ENCODE assay signal across 12 mouse cellular contexts in the genomic region with DNA sequence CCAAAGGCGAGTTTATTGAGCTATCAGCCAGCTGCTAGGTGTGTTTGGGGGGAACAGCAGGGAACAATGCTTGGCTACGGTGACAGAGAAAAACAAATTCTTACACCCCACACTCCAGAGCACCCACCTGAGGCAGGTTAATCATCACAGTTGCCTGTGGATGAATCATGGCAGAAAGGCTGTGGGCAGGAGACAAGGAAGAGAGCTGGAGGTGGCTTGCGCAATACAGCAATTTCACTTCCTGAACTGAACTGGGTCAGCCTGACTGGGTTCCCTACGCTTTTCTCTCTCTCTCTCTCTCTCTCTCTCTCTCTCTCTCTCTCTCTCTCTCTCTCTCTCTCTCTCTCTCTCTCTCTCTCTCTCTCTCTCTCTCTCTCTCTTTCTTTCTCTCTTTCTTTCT.
DNase-seq lines count a peak whose midpoint lies in the region; ATAC-seq and TF ChIP-seq lines count a peak whose summit lies in the region.
"Had no signal": no experiment of that assay in that cellular context is flagged by ENCODE, and none has a peak within 500 bp of the region (broad histone marks: within the 10 kb centered on the region; RNA-seq: fewer than 3 reads in every experiment).

No protein-coding gene starts in this region.

- no peak for TF ChIP-seq EP300 in liver, embryonic 14.5 days (IDR thresholded peaks at IDR 0.05; ENCODE audit: low read depth)

- H3K4me1 ChIP-seq in liver, embryonic 14.5 days (replicated peaks; ENCODE audit: control insufficient read depth in 2 of 2, insufficient read depth in 2 of 2, low read length in 1 of 2): 0 out of 4 replicates have a peak, but pooled peaks cover 0 to 3% of the 10 kb centered on the region in 2 experiments
- peaks cover 3% of the 10 kb centered on the region for H3K4me1 ChIP-seq in intestine, embryonic 16.5 days (ENCODE audit: control insufficient read depth, insufficient read depth, low read length)
- H3K4me1 ChIP-seq: embryonic facial prominence, embryonic 12.5 days; liver, embryonic 15.5 days had no signal

- intact Hi-C loops in heart, postnatal 14 days (cut with DNase I): no loop called here

- no peak overlapping the region for H3K27ac ChIP-seq in liver, embryonic 14.5 days
- H3K27ac ChIP-seq in intestine, embryonic 16.5 days (ENCODE audit: low read length): no peak overlapping the region
- H3K27ac ChIP-seq: embryonic facial prominence, embryonic 12.5 days; liver, embryonic 15.5 days had no signal

- 39% methylated on average over 4 of the region's 4 CpGs for WGBS in liver, embryonic 14.5 days (ENCODE audit: insufficient replicate concordance)
- WGBS in intestine, embryonic 16.5 days: 53% methylated on average over 4 of the region's 4 CpGs

- no peaks in the 10 kb centered on the region for H3K27me3 ChIP-seq in liver, embryonic 14.5 days (ENCODE audit: control insufficient read depth, insufficient read depth, low read length)
- 0 out of 2 replicates have a peak, but pooled peaks cover under 1% of the 10 kb centered on the region for H3K27me3 ChIP-seq in intestine, embryonic 16.5 days (replicated peaks; ENCODE audit: control insufficient read depth, insufficient read depth, low read length)
- H3K27me3 ChIP-seq: liver, embryonic 15.5 days had no signal

- peak; percentile 5 to 7 (median 7) for DNase-seq in liver, embryonic 14.5 days (ENCODE audit: low read depth in 3 of 3, low spot score in 3 of 3)
- no peak for DNase-seq in liver
- peak; percentile 43 for DNase-seq in adrenal gland, postnatal 14 days
- no peak for DNase-seq in embryo, embryonic 11 days
- no peak for DNase-seq in heart, postnatal 14 days
- DNase-seq in kidney, adult 9 months: no peak
- DNase-seq: heart, postnatal 36 days; kidney, postnatal 25 days had no signal

- H3K9ac ChIP-seq in liver, embryonic 14.5 days (replicated peaks): no peak overlapping the region
- H3K9ac ChIP-seq in intestine, embryonic 16.5 days (ENCODE audit: low read depth, low read length): no peak overlapping the region
- H3K9ac ChIP-seq: embryonic facial prominence, embryonic 12.5 days; liver, embryonic 15.5 days had no signal

- no peaks in the 10 kb centered on the region for H3K36me3 ChIP-seq in liver, embryonic 14.5 days (replicated peaks; ENCODE audit: control insufficient read depth, insufficient read depth, low read depth)
- no peaks in the 10 kb centered on the region for H3K36me3 ChIP-seq in intestine, embryonic 16.5 days (ENCODE audit: control insufficient read depth, insufficient read depth, low read length)
- H3K36me3 ChIP-seq: embryonic facial prominence, embryonic 12.5 days; liver, embryonic 15.5 days had no signal

- no peak overlapping the region for H3K4me2 ChIP-seq in liver, embryonic 14.5 days (ENCODE audit: low read depth)
- no peak overlapping the region for H3K4me2 ChIP-seq in intestine, embryonic 16.5 days (ENCODE audit: low read depth, low read length)
- H3K4me2 ChIP-seq: embryonic facial prominence, embryonic 12.5 days; liver, embryonic 15.5 days had no signal

- H3K4me3 ChIP-seq in liver, embryonic 14.5 days (ENCODE audit: insufficient read depth in 1 of 2, low read depth in 2 of 2, low read length in 2 of 2): no peak overlapping the region
- no peak overlapping the region for H3K4me3 ChIP-seq in intestine, embryonic 16.5 days (ENCODE audit: low read length)
- H3K4me3 ChIP-seq: embryonic facial prominence, embryonic 12.5 days; liver, embryonic 15.5 days had no signal

- ATAC-seq in liver, embryonic 14.5 days (ENCODE audit: insufficient read depth): no peak
- peak; percentile 90 for ATAC-seq in intestine, embryonic 16.5 days
- ATAC-seq in monocyte, adult 5-6 weeks (replicated peaks; ENCODE audit: insufficient number of reproducible peaks, low FRiP score, low TSS enrichment, poor library complexity, severe bottlenecking): peak; percentile 84

- H3K9me3 ChIP-seq in liver, embryonic 14.5 days (ENCODE audit: control insufficient read depth, low read length): no peaks in the 10 kb centered on the region
- no peaks in the 10 kb centered on the region for H3K9me3 ChIP-seq in intestine, embryonic 16.5 days (ENCODE audit: control insufficient read depth, low read length)
- H3K9me3 ChIP-seq: embryonic facial prominence, embryonic 12.5 days; liver, embryonic 15.5 days had no signal

- no peak for TF ChIP-seq CTCF in liver, embryonic 14.5 days (IDR thresholded peaks at IDR 0.05; ENCODE audit: low read depth)

Comparison
In these comparisons a context has a peak if more than half of its experiments do, and no peak if none do; other contexts are left out.
1. DNase-seq: peak in liver, embryonic 14.5 days (3 of 3) and adrenal gland, postnatal 14 days (single experiment); none in liver (single experiment), embryo, embryonic 11 days (single experiment), heart, postnatal 14 days (0 of 2) and kidney, adult 9 months (single experiment).